Mouse (Mus musculus): Measurements from ENCODE around the gene Nifk.

The Nifk gene

GRCm38 (mm10) chr1:118380105-118380786 lies 58.6 kb downstream of the Nifk start:
- no peak for DNase-seq (ENCODE audit: extremely low spot score, low read depth, low spot score)
